Mouse (Mus musculus): ENCODE measurements at regions not wholly inside any gene's neighbourhood (a gene's known extent, or its start where the extent isn't known, plus 50 kb on each side); places are given as distances from the start of the nearest gene placed in this dataset.

- DNase-seq (ENCODE audit: low spot score in 2 of 2) = no peak
These were observed 107.5 kb downstream of the Gm45692 start for GRCm38 (mm10) chr8:26226612-26227528.

- DNase-seq (ENCODE audit: low spot score in 2 of 2) = no peak
These were observed 108.2 kb downstream of the Gm45692 start for GRCm38 (mm10) chr8:26227529-26227895.

GRCm38 (mm10) chr8:26229548-26229947 lies 110.2 kb downstream of the Gm45692 start:
- no peak for DNase-seq (ENCODE audit: low spot score in 2 of 2)

GRCm38 (mm10) chr8:26239075-26239474 lies 119.7 kb downstream of the Gm45692 start:
- DNase-seq (ENCODE audit: low spot score in 2 of 2) = no peak

- no peak for DNase-seq (ENCODE audit: low spot score in 2 of 2)
These were observed 120.3 kb downstream of the Gm45692 start for GRCm38 (mm10) chr8:26239604-26240003.

GRCm38 (mm10) chr8:26243743-26244142 lies 124.4 kb downstream of the Gm45692 start:
- DNase-seq (ENCODE audit: low spot score in 2 of 2) = peak in 1 of 2 experiments; percentile 3

GRCm38 (mm10) chr8:26244308-26244707 lies 125.0 kb downstream of the Gm45692 start:
- DNase-seq (ENCODE audit: low spot score in 2 of 2) = no peak

GRCm38 (mm10) chr8:26255191-26255669 lies 135.9 kb downstream of the Gm45692 start:
- DNase-seq (ENCODE audit: low spot score in 2 of 2) = no peak

- no peak for DNase-seq (ENCODE audit: low spot score in 2 of 2)
These were observed 141.0 kb downstream of the Gm45692 start for GRCm38 (mm10) chr8:26260294-26260693.

- no peak for DNase-seq (ENCODE audit: low spot score in 2 of 2)
These were observed 143.2 kb downstream of the Gm45692 start for GRCm38 (mm10) chr8:26262536-26262935.

- no peak for DNase-seq (ENCODE audit: low spot score in 2 of 2)
These were observed 145.6 kb downstream of the Gm45692 start for GRCm38 (mm10) chr8:26264869-26265321.

- DNase-seq (ENCODE audit: low spot score in 2 of 2) = no peak
These were observed 146.0 kb downstream of the Gm45692 start for GRCm38 (mm10) chr8:26265366-26265765.

GRCm38 (mm10) chr8:26266384-26266783 lies 147.1 kb downstream of the Gm45692 start:
- DNase-seq (ENCODE audit: low spot score in 2 of 2) = no peak

- no peak for DNase-seq (ENCODE audit: low spot score in 2 of 2)
These were observed 148.2 kb downstream of the Gm45692 start for GRCm38 (mm10) chr8:26267569-26267968.

- no peak for DNase-seq (ENCODE audit: low spot score in 2 of 2)
These were observed 149.5 kb downstream of the Gm45692 start for GRCm38 (mm10) chr8:26268751-26269415.

GRCm38 (mm10) chr8:26272110-26272509 lies 152.8 kb downstream of the Gm45692 start:
- no peak for DNase-seq (ENCODE audit: low spot score in 2 of 2)

GRCm38 (mm10) chr8:26272675-26273414 lies 153.5 kb downstream of the Gm45692 start:
- no peak for DNase-seq (ENCODE audit: low spot score in 2 of 2)

- no peak for DNase-seq (ENCODE audit: low spot score in 2 of 2)
These were observed 154.1 kb downstream of the Gm45692 start for GRCm38 (mm10) chr8:26273415-26273760.

GRCm38 (mm10) chr8:26273792-26274191 lies 154.5 kb downstream of the Gm45692 start:
- DNase-seq (ENCODE audit: low spot score in 2 of 2) = no peak

- no peak for DNase-seq (ENCODE audit: low spot score in 2 of 2)
These were observed 155.1 kb downstream of the Gm45692 start for GRCm38 (mm10) chr8:26274481-26274880.

- no peak for DNase-seq (ENCODE audit: low spot score in 2 of 2)
These were observed 163.0 kb downstream of the Gm45692 start for GRCm38 (mm10) chr8:26282156-26282935.
